Mouse (Mus musculus): ENCODE data around the gene Drg1.
A peak's percentile ranks its signal among the peaks of the same experiment; 100 is the strongest.
"Not testable (repeated sequence)": the region's sequence is repeated elsewhere in the genome, so short reads cannot be mapped to it uniquely, and the experiment has no call there.

Drg1 gene

DNA sequence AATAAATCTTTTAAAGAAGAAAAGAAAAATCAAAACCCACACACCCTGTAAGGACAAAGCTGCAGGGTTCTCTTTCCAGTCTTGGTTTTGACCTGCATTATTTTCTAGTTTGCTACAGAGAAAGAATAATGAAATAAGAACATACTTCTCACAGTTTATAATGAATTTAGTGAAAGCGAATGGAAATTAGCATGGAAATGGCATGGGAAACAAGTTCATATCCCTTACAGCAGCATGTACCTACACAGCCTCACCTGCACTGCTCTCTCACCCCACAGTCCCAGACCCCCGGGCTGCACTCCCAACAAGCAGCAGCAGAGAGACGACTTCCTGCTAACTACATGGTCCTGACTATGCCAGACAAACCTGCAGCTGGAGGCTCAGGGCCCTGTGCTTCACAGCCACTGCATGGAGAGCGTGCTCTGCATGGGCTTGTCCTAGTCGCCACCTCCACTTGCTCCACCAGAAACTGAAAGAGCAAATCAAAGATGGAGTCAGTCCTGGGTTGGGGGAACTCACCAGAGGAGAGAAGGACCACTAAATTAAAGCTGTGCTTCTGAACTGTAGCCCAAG lies 100.9 kb downstream of the Drg1 start:
- DNase-seq, result not testable (repeated sequence)

GRCm38 (mm10) chr11:3163661-3164060 lies 102.6 kb downstream of the Drg1 start:
- DNase-seq, result not testable (repeated sequence)

DNA sequence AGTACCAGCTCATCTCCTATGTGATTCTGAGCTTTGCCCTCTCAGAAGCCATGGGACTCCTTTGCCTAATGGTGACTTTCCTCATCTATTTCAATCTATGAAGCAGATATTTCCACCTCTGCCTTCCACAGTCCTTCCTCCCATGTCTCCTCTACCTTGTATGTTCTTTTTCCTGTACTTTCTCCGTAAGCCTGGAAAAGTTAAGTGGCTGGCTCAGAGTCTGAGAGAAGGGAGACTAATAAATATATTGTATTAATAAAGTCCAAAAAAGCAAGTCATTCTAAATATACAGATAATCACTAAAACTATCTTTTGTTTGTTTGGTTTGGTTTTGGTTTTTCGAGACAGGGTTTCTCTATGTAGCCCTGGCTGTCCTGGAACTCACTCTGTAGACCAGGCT lies 103.1 kb downstream of the Drg1 start:
- DNase-seq, result peak in 1 of 2 experiments; percentile 34

GRCm38 (mm10) chr11:3162236-3162897 lies 103.8 kb downstream of the Drg1 start:
- DNase-seq, result peak; percentile 46 to 69

- peak in 1 of 2 experiments; percentile 69 for DNase-seq
Measured at GRCm38 (mm10) chr11:3161370-3161769, 104.8 kb downstream of the Drg1 start.

GRCm38 (mm10) chr11:3158800-3159199 lies 107.4 kb downstream of the Drg1 start:
- not testable (repeated sequence) for DNase-seq

GRCm38 (mm10) chr11:3157996-3158395 lies 108.2 kb downstream of the Drg1 start:
- DNase-seq, result not testable (repeated sequence)

DNA sequence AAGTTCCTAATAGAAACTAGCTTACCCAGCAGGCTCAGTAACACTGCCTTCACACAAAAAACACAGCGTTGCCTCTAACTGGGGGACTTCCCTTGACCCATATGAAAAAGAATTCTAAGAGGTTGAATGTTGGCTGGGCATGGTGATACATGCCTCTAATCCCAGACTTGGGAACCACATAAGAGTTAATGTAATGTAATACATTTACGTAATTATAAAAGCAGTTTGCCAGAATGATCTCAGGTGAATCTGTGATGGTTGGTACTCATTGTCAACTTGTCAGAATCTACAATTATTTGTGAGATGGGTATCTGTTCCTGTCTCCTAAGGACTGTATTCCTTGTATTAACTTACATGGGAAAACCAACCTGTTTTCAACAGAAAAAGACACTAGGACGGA lies 109.2 kb downstream of the Drg1 start:
- not testable (repeated sequence) for DNase-seq

GRCm38 (mm10) chr11:3153666-3154397 lies 112.4 kb downstream of the Drg1 start:
- DNase-seq, result peak; percentile 33 to 65

- not testable (repeated sequence) for DNase-seq
Measured at GRCm38 (mm10) chr11:3151358-3151757, 114.9 kb downstream of the Drg1 start.

- DNase-seq, result not testable (repeated sequence)
Measured at GRCm38 (mm10) chr11:3150677-3151003, 115.6 kb downstream of the Drg1 start.

- peak; percentile 35 to 40 for DNase-seq
Measured at GRCm38 (mm10) chr11:3150003-3150676, 116.1 kb downstream of the Drg1 start.

- DNase-seq, result not testable (repeated sequence)
Measured at GRCm38 (mm10) chr11:3149471-3149870, 116.7 kb downstream of the Drg1 start.

DNA sequence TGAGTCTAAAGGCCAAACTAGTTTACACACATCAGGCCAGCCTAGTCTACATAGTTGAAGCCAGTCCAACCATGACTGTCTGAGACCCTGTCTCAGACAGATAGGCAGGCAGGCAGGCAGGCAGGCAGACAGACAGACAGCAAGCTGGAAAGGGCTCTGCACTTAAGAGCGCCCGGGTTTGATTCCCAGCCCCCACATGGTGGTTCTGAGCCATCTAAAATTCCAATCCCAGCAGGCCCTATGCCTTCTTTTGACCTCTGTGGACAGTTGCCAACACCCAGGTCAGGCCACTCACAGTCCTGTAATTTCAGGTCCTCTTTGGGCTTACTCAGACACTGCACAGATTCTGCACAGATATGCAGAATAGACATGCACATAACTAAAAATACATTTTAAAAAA lies 119.4 kb downstream of the Drg1 start:
- DNase-seq, result not testable (repeated sequence)

GRCm38 (mm10) chr11:3145359-3146165 lies 120.7 kb downstream of the Drg1 start:
- not testable (repeated sequence) for DNase-seq

DNA sequence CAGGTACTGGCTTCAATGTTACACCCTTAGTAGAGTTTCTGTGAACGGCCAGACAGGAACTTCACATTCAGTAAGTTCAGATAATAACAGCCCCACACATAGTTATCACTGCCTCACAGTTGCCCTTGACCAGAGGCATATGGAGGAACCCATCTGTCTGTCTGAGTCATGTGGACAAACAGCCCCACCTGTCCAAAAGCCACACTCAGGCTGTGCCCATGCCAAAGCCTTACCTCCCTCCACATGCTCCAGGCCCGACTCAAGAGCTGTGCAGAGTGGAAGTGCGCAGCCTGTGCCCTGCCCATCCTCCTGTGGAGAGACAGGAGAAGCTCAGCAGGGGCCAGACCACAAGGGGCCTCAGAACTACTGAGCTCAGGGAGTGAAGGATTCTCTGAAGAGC lies 122.2 kb downstream of the Drg1 start:
- DNase-seq, result not testable (repeated sequence)

GRCm38 (mm10) chr11:3142413-3142812 lies 123.8 kb downstream of the Drg1 start:
- peak; percentile 75 to 85 for DNase-seq

- DNase-seq, result not testable (repeated sequence)
Measured at GRCm38 (mm10) chr11:3140967-3141535, 125.2 kb downstream of the Drg1 start.

GRCm38 (mm10) chr11:3138323-3138722 lies 127.9 kb downstream of the Drg1 start:
- DNase-seq, result peak in 1 of 2 experiments; percentile 54

Data from thymus, adult 18-20 months (tissue).